Mouse (Mus musculus) kidney, embryonic 14.5 days (tissue): ENCODE data around the gene Kdm2b. TPM values are rescaled to one million over a fixed set of nuclear protein-coding genes. Genes with fewer than 3 reads are reported as not detected.

ENCODE experiments used
- ATAC-seq: fragments of 200-750 bp; cut with Nextera tagmentation; 2 replicates; pipeline ENCODE4 v1.8.0; 2017; ENCODE audit warnings: moderate number of reproducible peaks, mild to moderate bottlenecking, moderate TSS enrichment, moderate library complexity; ENCODE audit not compliant: low FRiP score, low TSS enrichment
- H3K27ac ChIP-seq: fragments of 300-500 bp; sonication (generic); 2 replicates; pipeline ENCODE4 v1.5.1; 2014; ENCODE audit warnings: low read depth, mild to moderate bottlenecking, low read length, moderate library complexity, mixed read lengths
- H3K27me3 ChIP-seq: fragments of 300-500 bp; sonication (generic); 2 replicates; pipeline ENCODE4 v1.6.1; 2014; ENCODE audit warnings: mild to moderate bottlenecking, low read length; ENCODE audit not compliant: control insufficient read depth, insufficient read depth
- H3K36me3 ChIP-seq: fragments of 300-500 bp; sonication (generic); 2 replicates; pipeline ENCODE4 v1.6.1; 2014; ENCODE audit warnings: low read length, mixed read lengths; ENCODE audit not compliant: control insufficient read depth, insufficient read depth
- H3K4me1 ChIP-seq: fragments of 300-500 bp; sonication (generic); 2 replicates; pipeline ENCODE4 v1.6.1; 2014; ENCODE audit warnings: low read length, mixed read lengths; ENCODE audit not compliant: control insufficient read depth, insufficient read depth
- H3K4me2 ChIP-seq: fragments of 300-500 bp; sonication (generic); replicated peaks from 2 replicates; pipeline ENCODE4 v1.6.1; 2014; ENCODE audit warnings: low read depth, mild to moderate bottlenecking, low read length
- H3K4me3 ChIP-seq: fragments of 300-500 bp; sonication (generic); 2 replicates; pipeline ENCODE4 v1.5.1; 2014; ENCODE audit warnings: mild to moderate bottlenecking, low read length
- H3K9ac ChIP-seq: fragments of 300-500 bp; sonication (generic); 2 replicates; pipeline ENCODE4 v1.6.1; 2014; ENCODE audit warnings: low read depth, mild to moderate bottlenecking, low read length, moderate library complexity
- H3K9me3 ChIP-seq: fragments of 300-500 bp; sonication (generic); 2 replicates; pipeline ENCODE4 v1.6.1; 2016; ENCODE audit warnings: low read length; ENCODE audit not compliant: control insufficient read depth
- WGBS: fragments of 180-500 bp; shearing (Covaris S2); extraction: QIAGEN DNeasy Blood & Tissue Kit; methylation state at CpG from one replicate; pipeline ENCODE4 v1.1.7; 2014; 5-methylcytosine and 5-hydroxymethylcytosine counted together
- polyA plus RNA-seq: library from polyadenylated mRNA; unstranded; fragments of >200 nt; fragmentation: Nextera tagmentation; extraction: Ambion mirVana; gene quantifications from 2 replicates; pipeline ENCODE4 v1.2.1, GENCODE M21; 2014

Kdm2b gene
- polyA plus RNA-seq, 1 experiment from 2014 or later, result 105 TPM

GRCm38 (mm10) chr5:122876671-122877070 is 113.0 kb downstream of the Kdm2b start:
- H3K36me3 ChIP-seq, result peaks cover 82% of the 10 kb centered on the region
- no peaks in the 10 kb centered on the region for H3K9me3 ChIP-seq
- no peaks in the 10 kb centered on the region for H3K4me1 ChIP-seq
- no peak for ATAC-seq
- WGBS, result 79% methylated on average over 3 of the region's 3 CpGs
- no peak overlapping the region for H3K4me3 ChIP-seq
- H3K4me2 ChIP-seq, result no peak overlapping the region
- no peak overlapping the region for H3K9ac ChIP-seq
- H3K27ac ChIP-seq, result no peak overlapping the region
- H3K27me3 ChIP-seq, result no peaks in the 10 kb centered on the region

DNA sequence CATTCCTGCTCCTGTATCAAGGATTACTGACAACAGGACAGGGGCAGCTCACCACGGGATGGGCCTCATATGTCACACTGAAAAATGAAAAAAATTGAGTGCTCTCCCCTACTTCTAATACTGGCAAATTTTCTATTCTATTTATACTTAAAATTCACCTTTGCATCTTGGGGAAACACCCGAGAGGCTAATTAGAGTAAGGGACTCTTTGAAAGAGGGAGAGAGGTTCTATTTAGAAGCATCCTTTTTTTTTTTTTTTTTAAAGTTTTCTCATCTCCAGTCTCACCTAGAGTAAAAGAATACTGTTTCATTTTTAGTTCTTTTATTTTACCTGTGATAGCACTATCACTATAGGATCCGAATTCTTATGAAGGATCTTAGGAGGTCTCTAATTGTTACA is 115.3 kb downstream of the Kdm2b start:
- Histone ChIP-seq H3K27me3 (no peaks in the 10 kb centered on the region), H3K36me3 (peaks cover 71% of the 10 kb centered on the region), H3K9ac (no peak overlapping the region), H3K4me3 (no peak overlapping the region), H3K27ac (no peak overlapping the region), H3K4me2 (no peak overlapping the region), H3K4me1 (no peaks in the 10 kb centered on the region), H3K9me3 (no peaks in the 10 kb centered on the region)
- 92% methylated on average over 3 of the region's 3 CpGs for WGBS
- no peak for ATAC-seq

DNA sequence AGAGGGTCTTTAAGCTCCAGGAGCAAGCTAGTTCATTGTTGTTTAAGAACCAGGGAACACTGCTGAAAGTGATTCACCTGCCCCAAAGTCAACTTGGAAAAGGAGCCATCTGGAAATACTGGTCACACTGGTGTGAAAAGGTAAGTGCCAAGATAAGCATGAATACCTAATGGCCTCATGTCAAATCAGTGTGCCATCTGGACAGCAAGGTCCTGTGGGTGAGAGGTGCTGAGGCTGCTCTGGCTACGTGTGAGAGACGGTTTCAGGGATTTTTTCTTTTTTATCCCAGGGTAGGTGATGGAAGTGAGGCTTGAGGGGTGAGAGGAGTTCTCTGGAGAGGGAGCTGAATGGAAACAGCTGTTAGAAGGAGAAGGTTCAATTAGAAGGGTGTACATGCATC is 116.0 kb downstream of the Kdm2b start:
- Histone ChIP-seq H3K9me3 (no peaks in the 10 kb centered on the region), H3K27me3 (no peaks in the 10 kb centered on the region), H3K9ac (no peak overlapping the region), H3K4me2 (no peak overlapping the region), H3K4me3 (no peak overlapping the region), H3K36me3 (peaks cover 71% of the 10 kb centered on the region), H3K4me1 (no peaks in the 10 kb centered on the region), H3K27ac (no peak overlapping the region)
- no peak for ATAC-seq
- WGBS, result 71% methylated on average over 2 of the region's 2 CpGs

DNA sequence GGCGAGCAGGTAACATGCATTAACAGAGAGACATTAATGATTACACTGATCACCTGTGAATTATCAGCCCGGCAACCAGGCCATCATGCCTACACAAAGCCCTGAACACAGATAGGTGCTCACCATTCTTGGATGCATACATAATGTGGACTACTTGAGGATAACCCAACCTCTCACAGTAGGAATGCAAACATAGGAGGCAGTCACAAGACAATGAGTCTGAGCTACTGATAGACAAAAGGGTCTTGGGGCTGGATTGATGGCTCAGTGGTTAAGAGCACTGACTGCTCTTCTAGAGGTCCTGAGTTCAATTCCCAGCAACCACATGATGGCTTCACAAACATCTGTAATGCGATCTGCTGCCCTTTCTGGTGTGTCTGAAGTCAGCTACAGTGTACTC is 117.0 kb downstream of the Kdm2b start:
- no peak for ATAC-seq
- H3K27me3 ChIP-seq, result no peaks in the 10 kb centered on the region
- 90% methylated on average over 3 of the region's 3 CpGs for WGBS
- H3K4me1 ChIP-seq, result no peaks in the 10 kb centered on the region
- H3K4me3 ChIP-seq, result no peak overlapping the region
- peaks cover 71% of the 10 kb centered on the region for H3K36me3 ChIP-seq
- H3K9ac ChIP-seq, result no peak overlapping the region
- no peak overlapping the region for H3K4me2 ChIP-seq
- H3K27ac ChIP-seq, result no peak overlapping the region
- no peaks in the 10 kb centered on the region for H3K9me3 ChIP-seq

- peaks cover 55% of the 10 kb centered on the region for H3K36me3 ChIP-seq
- H3K4me2 ChIP-seq, result no peak overlapping the region
- no peak overlapping the region for H3K27ac ChIP-seq
- no peaks in the 10 kb centered on the region for H3K9me3 ChIP-seq
- ATAC-seq, result no peak
- no peaks in the 10 kb centered on the region for H3K4me1 ChIP-seq
- H3K27me3 ChIP-seq, result no peaks in the 10 kb centered on the region
- H3K4me3 ChIP-seq, result no peak overlapping the region
- WGBS, result 96% methylated on average over 2 of the region's 2 CpGs
- H3K9ac ChIP-seq, result no peak overlapping the region
These were observed 126.6 kb downstream of the Kdm2b start for GRCm38 (mm10) chr5:122863053-122863452.

GRCm38 (mm10) chr5:122855858-122856257 is 133.8 kb downstream of the Kdm2b start:
- no peak overlapping the region for H3K4me3 ChIP-seq
- no peak overlapping the region for H3K9ac ChIP-seq
- no peak overlapping the region for H3K27ac ChIP-seq
- WGBS, result 66% methylated on average over 3 of the region's 3 CpGs
- peaks cover 12% of the 10 kb centered on the region for H3K4me1 ChIP-seq
- no peaks in the 10 kb centered on the region for H3K9me3 ChIP-seq
- no peak for ATAC-seq
- no peak overlapping the region for H3K4me2 ChIP-seq
- H3K27me3 ChIP-seq, result no peaks in the 10 kb centered on the region
- H3K36me3 ChIP-seq, result no peaks in the 10 kb centered on the region

- H3K27ac ChIP-seq, result no peak overlapping the region
- WGBS, result 78% methylated on average over 2 of the region's 2 CpGs
These were observed 137.0 kb downstream of the Kdm2b start for GRCm38 (mm10) chr5:122852611-122853010.

DNA sequence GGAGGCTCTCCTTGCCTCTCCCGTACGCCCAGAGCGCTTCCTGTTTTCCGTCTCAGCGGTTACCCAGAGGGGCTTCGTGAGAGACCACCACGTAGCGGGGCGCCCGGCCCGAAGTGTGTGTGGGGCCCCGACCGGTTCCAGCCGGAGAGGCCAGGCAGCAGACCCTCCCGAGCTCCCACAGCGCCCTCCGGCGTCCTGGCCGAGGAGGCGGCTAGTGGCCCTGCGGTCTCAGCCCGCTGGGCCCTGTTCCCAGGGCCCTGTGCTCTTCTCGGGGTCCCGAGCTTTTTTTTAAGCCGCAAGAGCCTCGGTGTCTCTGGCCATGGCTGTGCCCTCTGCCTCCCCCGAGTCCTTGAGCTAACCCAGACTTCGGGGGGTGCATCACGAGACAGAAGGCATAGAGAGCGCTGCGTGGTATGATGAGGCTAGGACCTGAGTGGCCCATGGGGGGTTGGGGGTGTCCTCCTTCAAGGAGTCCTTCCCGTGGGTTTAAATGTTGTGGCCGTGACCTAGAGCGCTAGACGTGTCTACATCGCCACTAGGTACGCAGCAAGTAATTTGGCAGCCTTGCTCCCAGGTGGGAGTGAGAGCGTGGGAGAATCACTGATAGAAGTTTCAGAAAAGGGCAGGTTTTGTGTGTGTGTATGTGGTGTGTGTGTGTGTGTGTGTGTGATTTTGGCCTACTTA is 139.2 kb downstream of the Kdm2b start:
- Histone ChIP-seq H3K4me3 (peak overlapping the region; percentile 58), H3K36me3 (no peaks in the 10 kb centered on the region), H3K9me3 (no peaks in the 10 kb centered on the region), H3K4me2 (peak overlapping the region; percentile 86), H3K4me1 (peaks cover 12% of the 10 kb centered on the region), H3K27ac (peak overlapping the region; percentile 80), H3K9ac (peak overlapping the region; percentile 73), H3K27me3 (no peaks in the 10 kb centered on the region)
- WGBS, result under 1% methylated on average over 38 of the region's 38 CpGs
- peak; percentile 86 for ATAC-seq

More at GRCm38 (mm10) chr5:122852611-122853010, 137.0 kb downstream of the Kdm2b start:
- Histone ChIP-seq H3K9ac (no peak overlapping the region), H3K36me3 (no peaks in the 10 kb centered on the region), H3K9me3 (no peaks in the 10 kb centered on the region), H3K27me3 (no peaks in the 10 kb centered on the region), H3K4me2 (no peak overlapping the region), H3K4me3 (no peak overlapping the region), H3K4me1 (peaks cover 12% of the 10 kb centered on the region)
- no peak for ATAC-seq

- peak; percentile 99 for ATAC-seq
- 1% methylated on average over 59 of the region's 61 CpGs for WGBS
- no peaks in the 10 kb centered on the region for H3K9me3 ChIP-seq
These were observed 139.9 kb downstream of the Kdm2b start, which contains the start of gene Rnf34 for GRCm38 (mm10) chr5:122849521-122850318. TSS of gene Rnf34 (plus strand) at chr5:122850048.

More at GRCm38 (mm10) chr5:122849521-122850318, 139.9 kb downstream of the Kdm2b start, which contains the start of gene Rnf34:
- Histone ChIP-seq H3K27ac (peak within 1 kb of the TSS; percentile 80), H3K4me3 (peak within 1 kb of the TSS; percentile 58), H3K9ac (peak within 1 kb of the TSS; percentile 73), H3K4me2 (peak within 1 kb of the TSS; percentile 86), H3K36me3 (no peaks in the 10 kb centered on the region), H3K4me1 (peaks cover 12% of the 10 kb centered on the region), H3K27me3 (no peaks in the 10 kb centered on the region)
